Mouse (Mus musculus) embryonic fibroblast, embryonic 13.5 days (primary cell): ENCODE measurements around the gene Map3k9. TPM values are rescaled to one million over a fixed set of nuclear protein-coding genes. Genes with fewer than 3 reads are reported as not detected.

ENCODE experiments used
- H3K27ac ChIP-seq: 2 replicates; pipeline ENCODE4 v1.5.1; 2012; ENCODE audit warnings: low read length, control low read depth, inconsistent platforms; ENCODE audit not compliant: insufficient read depth
- H3K4me1 ChIP-seq: 2 replicates; pipeline ENCODE4 v1.6.1; 2011; ENCODE audit warnings: low read length; ENCODE audit not compliant: control insufficient read depth, insufficient read depth
- H3K4me3 ChIP-seq: 2 replicates; pipeline ENCODE4 v1.5.1; 2011; ENCODE audit warnings: mild to moderate bottlenecking, control low read depth, low read length; ENCODE audit not compliant: insufficient read depth
- CTCF ChIP-seq: IDR thresholded peaks from 2 replicates; pipeline ENCODE4 v1.5.1; 2011; ENCODE audit warnings: mild to moderate bottlenecking, control low read depth, low read length, moderate library complexity, borderline replicate concordance; ENCODE audit not compliant: insufficient read depth
- POLR2A ChIP-seq: IDR thresholded peaks from 2 replicates; pipeline ENCODE4 v1.6.1; 2011; ENCODE audit warnings: low read depth, mild to moderate bottlenecking, control low read depth, low read length, moderate library complexity
- polyA plus RNA-seq: library from polyadenylated mRNA; stranded (reverse); fragments of >200 nt; gene quantifications from 2 replicates; pipeline ENCODE4 v1.2.4, GENCODE M21; 2011; ENCODE audit warnings: low read depth; ENCODE audit not compliant: missing spikeins, insufficient read length

The Map3k9 gene
- polyA plus RNA-seq, 1 experiment: 0.23 TPM

- Histone ChIP-seq H3K4me3 (no peak overlapping the region), H3K4me1 (no peaks in the 10 kb centered on the region), H3K27ac (no peak overlapping the region)
- TF ChIP-seq CTCF: no peak
- TF ChIP-seq POLR2A: no peak
Measured at GRCm38 (mm10) chr12:81754651-81755050, 26.3 kb downstream of the Map3k9 start.

GRCm38 (mm10) chr12:81751116-81751515, 29.9 kb downstream of the Map3k9 start:
- Histone ChIP-seq H3K4me3 (no peak overlapping the region), H3K27ac (no peak overlapping the region), H3K4me1 (peaks cover 15% of the 10 kb centered on the region)
- TF ChIP-seq POLR2A: no peak
- no peak for TF ChIP-seq CTCF

- Histone ChIP-seq H3K4me3 (no peak overlapping the region), H3K27ac (peak overlapping the region; percentile 66), H3K4me1 (peaks cover 15% of the 10 kb centered on the region)
- TF ChIP-seq POLR2A (no peak), CTCF (no peak)
Measured at GRCm38 (mm10) chr12:81748918-81749317, 32.1 kb downstream of the Map3k9 start.

- Histone ChIP-seq H3K27ac (peak overlapping the region; percentile 66), H3K4me3 (no peak overlapping the region), H3K4me1 (peaks cover 15% of the 10 kb centered on the region)
- TF ChIP-seq POLR2A (no peak), CTCF (no peak)
Measured at GRCm38 (mm10) chr12:81748021-81748576, 32.9 kb downstream of the Map3k9 start.

- no peak for TF ChIP-seq CTCF
- no peak for TF ChIP-seq POLR2A
- Histone ChIP-seq H3K4me1 (peaks cover 15% of the 10 kb centered on the region), H3K4me3 (no peak overlapping the region), H3K27ac (no peak overlapping the region)
Measured at GRCm38 (mm10) chr12:81746400-81747024, 34.5 kb downstream of the Map3k9 start.

- H3K4me3 ChIP-seq: no peak overlapping the region
- no peaks in the 10 kb centered on the region for H3K4me1 ChIP-seq
- no peak for TF ChIP-seq POLR2A
- TF ChIP-seq CTCF: no peak
- H3K27ac ChIP-seq: no peak overlapping the region
Measured at GRCm38 (mm10) chr12:81735246-81736070, 45.5 kb downstream of the Map3k9 start.

- no peak overlapping the region for H3K27ac ChIP-seq
- no peaks in the 10 kb centered on the region for H3K4me1 ChIP-seq
- no peak overlapping the region for H3K4me3 ChIP-seq
- no peak for TF ChIP-seq POLR2A
- no peak for TF ChIP-seq CTCF
Measured at GRCm38 (mm10) chr12:81726246-81726822, 54.6 kb downstream of the Map3k9 start.

GRCm38 (mm10) chr12:81724776-81725175, 56.2 kb downstream of the Map3k9 start:
- TF ChIP-seq POLR2A (no peak), CTCF (no peak)
- no peak overlapping the region for H3K27ac ChIP-seq
- H3K4me3 ChIP-seq: no peak overlapping the region
- no peaks in the 10 kb centered on the region for H3K4me1 ChIP-seq

- H3K27ac ChIP-seq: no peak overlapping the region
- H3K4me3 ChIP-seq: no peak overlapping the region
- no peaks in the 10 kb centered on the region for H3K4me1 ChIP-seq
- no peak for TF ChIP-seq POLR2A
- TF ChIP-seq CTCF: no peak
Measured at GRCm38 (mm10) chr12:81723375-81723774, 57.6 kb downstream of the Map3k9 start.
